Mouse (Mus musculus): ENCODE data around the gene Tmem235. TPM values are rescaled to one million over a fixed set of nuclear protein-coding genes. Genes with fewer than 3 reads are reported as not detected.
"Not testable (repeated sequence)": the region's sequence is repeated elsewhere in the genome, so short reads cannot be mapped to it uniquely, and the experiment has no call there.

Gene Tmem235
- total RNA-seq (2015; ENCODE audit: low replicate concordance): not detected in 2 replicates
- total RNA-seq (2017; ENCODE audit: low replicate concordance): not detected in 2 replicates

DNA sequence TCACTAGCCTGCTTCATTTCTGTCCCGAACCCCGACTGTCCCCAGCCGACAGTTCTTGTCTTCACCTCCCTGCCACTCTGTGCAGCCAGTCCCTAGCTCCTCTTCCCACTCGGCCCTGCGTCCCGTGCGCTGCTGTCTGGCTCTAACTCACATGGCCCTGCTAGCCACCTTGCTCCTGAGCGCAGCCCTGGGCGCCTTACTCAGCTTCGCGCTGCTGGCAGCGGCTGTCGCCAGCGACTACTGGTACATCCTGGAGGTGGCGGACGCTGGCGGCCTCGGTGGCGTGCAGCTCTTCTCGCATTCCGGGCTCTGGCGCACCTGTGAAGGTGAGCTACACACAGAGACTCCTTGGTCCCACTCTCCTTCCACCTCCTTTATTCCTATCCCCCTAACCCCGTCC is at the start of gene Tmem235:
Gene Tmem235, plus strand, starts transcription at position 152 of the 400 bp plus-strand sequence.
- no peak for ATAC-seq (replicated peaks; ENCODE audit: low FRiP score, poor library complexity, severe bottlenecking)

DNA sequence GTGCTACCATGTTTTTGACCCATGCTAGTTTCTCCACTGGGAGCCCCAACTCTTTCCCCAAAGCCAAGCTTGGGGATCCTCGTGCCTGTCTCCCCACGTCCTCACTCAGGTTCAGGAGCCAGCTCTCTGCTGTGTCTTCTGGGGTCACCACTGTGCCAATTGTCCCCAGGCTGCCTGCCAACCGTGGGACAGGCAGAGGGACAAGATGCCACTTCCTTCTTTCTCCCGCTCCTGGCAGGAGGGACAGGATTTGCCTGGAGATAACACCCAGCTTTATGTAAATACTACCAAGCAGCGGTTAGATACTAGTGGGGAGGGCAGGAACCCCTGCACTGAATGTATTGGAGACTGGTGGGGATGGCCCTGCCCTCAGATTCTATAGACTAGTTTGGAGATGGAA is 46.7 kb upstream of the Tmem235 start:
- no peak for ATAC-seq (replicated peaks; ENCODE audit: low FRiP score, poor library complexity, severe bottlenecking)

DNA sequence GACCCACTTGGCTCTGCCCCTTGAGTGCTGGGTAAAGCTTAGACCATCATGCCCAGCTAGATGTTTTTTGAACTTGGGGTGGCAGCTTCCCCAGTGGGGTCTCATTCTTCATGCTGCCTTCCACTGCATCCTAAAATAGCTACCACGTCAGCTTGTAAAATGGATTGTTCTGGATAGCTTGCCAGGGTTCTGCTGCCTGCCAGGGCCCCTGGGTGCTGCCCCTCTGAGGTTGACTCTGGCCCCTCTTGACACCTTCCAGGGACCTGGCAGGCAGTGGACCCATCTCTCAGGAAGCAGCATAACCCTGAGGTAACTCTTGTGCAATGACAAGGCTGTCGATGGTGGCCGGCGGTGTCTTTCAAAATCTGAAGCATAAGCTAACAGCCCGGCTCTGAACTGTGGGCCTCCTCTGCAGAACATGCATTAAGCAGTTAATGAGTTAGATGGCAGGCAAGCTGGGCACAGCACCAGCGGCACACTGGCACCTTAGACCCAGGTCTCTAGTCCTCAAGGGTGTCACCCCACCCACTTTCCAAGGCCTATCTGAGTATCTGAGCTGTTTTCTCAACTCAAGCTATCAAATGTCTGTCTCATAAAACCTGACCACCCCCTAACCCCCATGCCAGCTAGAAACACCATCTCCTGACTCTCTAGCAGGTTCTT is 45.7 kb upstream of the Tmem235 start:
- no peak for ATAC-seq (replicated peaks; ENCODE audit: low FRiP score, poor library complexity, severe bottlenecking)

DNA sequence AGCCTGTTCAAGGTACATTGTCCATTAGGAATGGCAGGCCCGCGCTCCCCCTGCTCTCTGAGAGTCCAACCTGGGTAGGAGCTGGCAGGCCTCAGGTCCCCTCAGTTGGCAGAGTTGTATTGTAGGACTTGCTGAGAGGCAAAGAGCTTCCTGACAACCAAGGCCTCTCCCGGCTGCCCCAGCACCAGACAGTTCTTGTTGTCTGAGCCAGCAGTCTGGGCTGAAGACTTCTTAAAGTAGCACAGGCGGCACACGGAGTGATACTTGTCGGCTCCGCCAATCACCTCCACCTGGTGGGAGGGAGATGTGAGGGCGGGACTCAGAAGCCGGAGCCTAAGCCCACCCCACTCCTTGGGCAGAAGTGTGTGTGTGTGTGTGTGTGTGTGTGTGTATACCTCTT is 44.7 kb upstream of the Tmem235 start:
- not testable (repeated sequence) for ATAC-seq (replicated peaks; ENCODE audit: low FRiP score, poor library complexity, severe bottlenecking)

DNA sequence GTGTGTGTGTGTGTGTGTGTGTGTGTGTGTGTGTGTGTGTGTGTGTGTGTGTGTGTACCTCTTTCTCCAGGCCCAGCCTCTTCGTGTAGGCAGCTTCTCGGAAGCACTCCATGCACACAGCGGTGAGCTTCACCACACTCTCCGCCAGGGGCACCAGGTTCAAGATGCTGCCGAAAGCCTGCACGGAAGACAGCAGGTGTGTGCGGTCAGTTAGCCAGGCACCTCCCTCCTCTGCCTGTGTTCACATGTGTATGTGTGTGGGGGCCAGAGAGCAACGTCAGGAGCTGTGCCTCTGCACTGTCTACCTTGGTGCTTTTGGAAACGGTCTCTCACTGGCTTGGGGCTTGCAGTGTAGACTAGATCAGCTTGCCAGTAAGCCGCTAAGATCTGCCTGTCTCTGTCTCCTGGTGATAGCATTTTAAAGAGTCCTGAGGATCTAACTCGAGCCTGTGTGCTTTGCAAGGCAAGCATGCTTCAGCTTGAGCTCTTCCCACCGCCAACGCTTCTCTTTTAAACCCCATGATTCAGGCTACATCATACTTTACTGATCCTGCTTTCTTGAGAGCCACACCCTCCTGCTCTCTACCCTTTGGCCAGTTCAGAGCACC is 44.1 kb upstream of the Tmem235 start:
- no peak for ATAC-seq (replicated peaks; ENCODE audit: low FRiP score, poor library complexity, severe bottlenecking)

DNA sequence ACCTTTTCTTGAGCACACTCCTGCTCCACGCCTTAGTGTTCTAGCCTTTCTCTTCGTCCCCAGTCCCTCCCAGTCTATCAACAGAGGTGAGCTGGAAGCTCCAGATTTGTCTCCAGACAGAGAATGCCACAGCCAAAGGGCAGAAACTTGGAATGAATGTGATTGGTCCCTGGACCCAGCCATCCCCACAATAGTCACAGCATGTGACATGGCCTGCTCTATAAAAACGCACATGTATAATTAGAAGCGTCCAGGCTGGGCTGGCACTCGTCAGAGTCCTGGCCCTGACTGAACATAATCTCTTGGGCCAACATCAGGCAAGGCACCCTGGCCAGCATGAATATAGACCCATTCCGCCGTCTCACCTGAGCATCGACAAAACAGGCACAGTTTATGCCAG is 41.5 kb upstream of the Tmem235 start:
- ATAC-seq (replicated peaks; ENCODE audit: low FRiP score, poor library complexity, severe bottlenecking): no peak

DNA sequence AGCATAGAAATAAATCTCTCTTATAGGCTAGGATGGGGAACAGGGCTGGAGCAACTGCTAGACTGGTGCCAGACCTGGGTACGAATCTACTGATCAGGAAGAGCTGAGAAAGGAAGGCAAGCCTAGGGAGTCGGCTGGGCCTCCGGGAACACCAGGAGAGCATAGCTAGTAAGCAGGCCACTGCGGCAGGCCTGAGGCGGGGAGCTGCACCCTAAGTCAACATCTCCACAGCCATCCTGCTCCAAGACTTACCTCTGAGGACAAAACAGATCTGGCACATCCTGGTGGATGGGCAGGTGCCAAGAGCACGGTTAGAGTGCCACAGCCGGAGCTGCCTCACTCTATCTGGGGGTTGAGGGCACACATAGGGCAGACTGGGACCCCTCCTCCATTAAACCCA is 40.4 kb upstream of the Tmem235 start:
- ATAC-seq (replicated peaks; ENCODE audit: low FRiP score, poor library complexity, severe bottlenecking): no peak

DNA sequence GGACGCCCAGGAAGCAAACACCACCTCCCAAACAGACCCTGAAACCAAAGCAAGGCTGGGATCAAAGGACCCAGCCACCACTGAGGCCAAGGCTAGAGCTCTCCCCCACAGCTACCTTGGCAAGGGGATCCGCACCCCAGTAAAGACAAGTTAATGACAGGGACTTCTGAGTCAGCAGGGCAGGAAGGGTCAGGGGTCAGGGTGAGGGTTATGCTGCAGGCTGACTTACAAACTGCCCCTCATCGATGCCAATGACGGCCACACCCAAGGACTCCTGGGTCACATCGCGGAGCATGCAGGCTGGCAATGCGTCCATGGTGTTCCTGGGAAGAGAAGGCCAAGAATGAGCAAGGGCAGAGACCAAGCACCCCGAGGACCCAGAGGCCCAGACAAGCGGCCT is 38.7 kb upstream of the Tmem235 start:
- ATAC-seq (replicated peaks; ENCODE audit: low FRiP score, poor library complexity, severe bottlenecking): no peak

DNA sequence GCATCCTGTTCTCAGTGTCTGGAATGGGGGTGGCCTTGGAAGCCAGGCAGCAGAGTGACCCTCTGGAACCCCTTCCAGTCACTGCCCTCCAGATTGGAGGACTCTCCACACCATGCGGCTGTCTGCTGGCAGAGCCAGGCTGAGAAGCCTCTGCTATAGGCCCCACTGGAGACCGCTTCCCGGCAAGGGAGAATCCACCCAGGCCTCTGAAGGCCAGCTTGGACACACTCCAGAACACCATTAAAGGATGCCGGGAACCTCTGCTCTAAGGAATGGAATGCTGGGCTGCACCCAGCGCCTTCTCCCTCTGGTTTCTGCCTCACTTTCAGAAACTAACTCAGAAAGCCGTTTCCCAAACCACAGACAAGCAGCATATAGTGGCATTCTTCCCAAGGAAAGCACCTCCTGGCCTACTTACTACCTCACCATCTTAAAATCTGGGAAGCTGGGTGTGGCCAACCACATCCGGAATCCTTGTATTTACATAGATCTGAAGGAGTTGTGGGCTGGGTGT is 37.8 kb upstream of the Tmem235 start:
- ATAC-seq (replicated peaks; ENCODE audit: low FRiP score, poor library complexity, severe bottlenecking): no peak

DNA sequence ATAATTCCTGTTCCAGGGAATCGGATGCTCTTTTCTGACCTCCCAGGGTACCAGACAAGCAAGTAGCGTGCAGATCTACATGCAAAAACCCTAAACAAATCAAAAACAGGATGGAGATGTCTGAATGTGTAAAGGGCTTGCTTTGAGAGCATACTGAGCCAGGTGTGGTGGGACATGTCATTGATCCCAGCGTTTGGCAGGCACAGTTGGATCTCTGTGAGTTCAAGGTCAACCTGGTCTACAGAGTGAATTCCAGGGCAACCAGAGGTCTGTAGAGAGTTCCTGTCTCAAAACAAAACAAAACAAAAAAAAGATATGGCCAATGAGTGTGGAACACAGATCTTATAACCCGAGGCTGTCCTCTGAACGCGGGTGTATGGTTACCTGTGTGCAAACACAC is 37.1 kb upstream of the Tmem235 start:
- ATAC-seq (replicated peaks; ENCODE audit: low FRiP score, poor library complexity, severe bottlenecking): no peak

DNA sequence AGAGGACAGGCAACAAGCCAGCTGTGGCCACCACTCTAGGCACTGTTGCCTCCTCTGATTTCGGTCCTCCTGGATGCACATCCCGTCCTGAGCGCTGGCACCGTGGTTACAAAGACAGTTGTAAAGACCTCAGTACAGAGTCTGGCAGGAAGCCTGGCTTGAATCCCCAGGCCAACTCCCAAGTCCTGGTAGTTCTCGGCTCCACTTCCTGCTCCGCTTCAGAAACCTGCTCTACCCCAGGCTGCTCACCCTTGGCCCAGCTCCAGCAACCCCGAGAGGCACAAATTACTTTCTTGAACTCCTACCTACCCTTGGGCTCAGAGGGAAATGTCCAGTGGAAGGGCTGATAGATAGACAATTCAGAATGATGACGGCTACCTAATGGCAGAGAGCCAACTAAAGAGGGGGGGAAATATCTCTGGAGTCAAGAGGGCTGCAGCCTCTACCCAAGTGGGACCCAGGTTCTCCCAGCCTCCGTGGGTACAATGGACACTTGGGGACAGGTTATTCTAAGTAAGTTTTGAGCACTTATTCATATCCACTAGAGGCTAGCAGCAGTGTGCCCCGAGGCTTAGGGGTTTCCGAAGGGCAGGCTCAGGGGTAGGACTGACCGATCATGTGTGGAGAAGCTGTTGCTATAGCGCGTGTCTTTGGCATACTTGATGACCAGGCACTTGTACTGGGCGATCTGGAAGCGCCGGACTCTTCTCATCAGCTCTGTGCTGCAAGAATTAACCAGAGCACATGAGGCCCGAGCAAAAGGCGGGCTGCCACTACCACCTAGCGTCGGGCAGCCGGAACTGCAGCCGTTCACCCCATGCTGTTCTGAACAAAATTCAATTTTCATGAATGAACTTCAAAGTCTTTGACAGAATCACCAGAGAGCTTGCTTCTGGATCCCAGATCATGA is 36.2 kb upstream of the Tmem235 start:
- ATAC-seq (replicated peaks; ENCODE audit: low FRiP score, poor library complexity, severe bottlenecking): peak; percentile 41

DNA sequence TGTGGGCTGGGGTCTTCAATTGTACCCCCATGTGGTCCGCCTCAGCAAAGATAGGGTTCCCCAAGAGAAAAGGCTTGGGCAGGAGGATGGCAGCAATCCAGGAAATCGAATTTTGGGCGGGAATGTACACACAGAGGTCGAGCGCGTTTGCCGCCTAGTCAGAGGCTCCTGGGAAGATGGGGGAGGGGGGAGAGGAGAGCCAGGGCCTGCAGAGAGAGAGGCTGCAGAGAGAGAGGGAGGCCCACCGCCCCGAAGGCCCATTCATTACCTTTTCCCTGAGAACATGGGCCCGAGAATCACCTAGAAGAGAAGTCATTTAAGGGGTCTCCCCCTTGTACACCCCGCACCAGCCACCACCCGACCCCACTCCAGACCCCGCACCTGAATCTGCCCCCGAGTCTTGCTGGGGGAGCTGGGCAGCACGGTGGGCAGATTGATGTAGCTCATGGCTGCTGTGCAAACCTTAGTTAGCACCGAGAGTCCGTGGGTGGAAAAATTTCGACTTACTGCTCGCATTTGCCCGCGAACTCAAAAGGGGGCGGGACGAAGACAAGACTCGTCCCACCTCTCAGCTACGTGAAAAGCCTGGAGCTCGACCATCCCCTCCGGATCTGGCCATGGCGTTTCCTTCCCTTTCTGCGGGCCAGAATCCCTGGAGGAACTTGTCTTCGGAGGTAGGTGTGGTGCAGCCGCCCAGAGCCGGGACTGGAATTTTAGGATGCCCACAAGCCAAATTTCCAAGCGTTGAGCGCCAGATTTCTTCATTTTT is 35.0 kb upstream of the Tmem235 start, which contains the start of the genes Afmid and Tk1:
Gene Afmid, plus strand, starts transcription at position 592 of the 769 bp plus-strand sequence.
Gene Tk1, minus strand, starts transcription at position 760 of the 769 bp plus-strand sequence.
- ATAC-seq (replicated peaks; ENCODE audit: low FRiP score, poor library complexity, severe bottlenecking): peak; percentile 41

DNA sequence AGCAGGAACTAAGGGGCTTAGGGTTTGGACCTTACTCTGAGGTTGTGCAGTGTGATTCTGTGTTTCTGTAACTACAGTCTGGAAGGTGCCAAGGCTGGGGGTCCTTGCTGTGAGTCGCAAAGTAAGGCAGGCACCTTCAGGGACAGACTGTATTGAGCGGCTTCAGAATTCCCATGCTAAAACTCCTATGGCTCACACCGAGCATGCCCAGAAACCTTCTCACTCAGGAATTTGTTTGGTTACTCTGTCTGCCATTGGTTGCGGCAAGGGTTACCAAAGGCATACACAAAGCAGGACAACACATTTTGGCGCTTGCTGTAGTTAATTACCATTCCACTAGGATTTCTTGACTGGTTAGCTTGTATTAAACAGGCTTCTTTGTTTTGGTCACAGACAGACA is 34.4 kb upstream of the Tmem235 start:
- ATAC-seq (replicated peaks; ENCODE audit: low FRiP score, poor library complexity, severe bottlenecking): no peak

DNA sequence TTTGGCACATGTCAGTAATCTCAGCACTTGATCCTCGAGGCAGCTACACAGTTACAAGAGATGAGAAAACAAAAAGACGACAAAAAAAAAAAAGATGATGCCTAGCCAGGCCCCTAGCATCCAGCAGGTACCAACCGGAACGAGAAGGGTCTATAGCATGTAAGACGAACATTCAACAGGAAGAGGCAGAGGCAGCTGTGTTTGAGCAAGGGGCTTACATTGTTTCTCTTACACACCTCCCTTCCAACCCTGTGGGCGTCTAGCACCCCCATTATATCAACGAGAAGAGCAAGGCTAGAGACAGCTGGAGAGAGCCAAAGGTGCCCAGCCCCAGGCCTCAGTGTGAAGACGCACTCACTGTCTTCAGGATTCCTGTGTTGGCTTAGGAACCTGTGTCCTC is 33.6 kb upstream of the Tmem235 start:
- no peak for ATAC-seq (replicated peaks; ENCODE audit: low FRiP score, poor library complexity, severe bottlenecking)

DNA sequence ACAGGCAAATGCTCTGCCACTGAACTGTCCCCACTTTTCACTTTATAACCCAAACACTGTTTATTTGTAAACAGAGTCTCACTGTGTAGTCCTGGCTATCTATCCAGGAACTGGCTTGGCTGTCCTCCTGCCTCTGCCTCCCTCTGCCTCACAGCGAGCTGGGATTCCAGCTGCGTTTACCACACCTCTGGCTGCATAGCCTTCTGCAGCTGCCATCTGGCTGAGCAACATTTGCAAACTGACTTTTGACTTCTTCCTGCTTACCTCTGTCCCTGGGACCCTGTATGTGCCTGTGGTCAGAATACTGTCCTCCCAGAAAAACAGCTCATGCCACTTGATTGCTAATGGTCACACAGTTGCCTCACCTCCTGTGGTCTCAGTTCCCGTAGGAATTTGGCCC is 33.2 kb upstream of the Tmem235 start:
- ATAC-seq (replicated peaks; ENCODE audit: low FRiP score, poor library complexity, severe bottlenecking): no peak

DNA sequence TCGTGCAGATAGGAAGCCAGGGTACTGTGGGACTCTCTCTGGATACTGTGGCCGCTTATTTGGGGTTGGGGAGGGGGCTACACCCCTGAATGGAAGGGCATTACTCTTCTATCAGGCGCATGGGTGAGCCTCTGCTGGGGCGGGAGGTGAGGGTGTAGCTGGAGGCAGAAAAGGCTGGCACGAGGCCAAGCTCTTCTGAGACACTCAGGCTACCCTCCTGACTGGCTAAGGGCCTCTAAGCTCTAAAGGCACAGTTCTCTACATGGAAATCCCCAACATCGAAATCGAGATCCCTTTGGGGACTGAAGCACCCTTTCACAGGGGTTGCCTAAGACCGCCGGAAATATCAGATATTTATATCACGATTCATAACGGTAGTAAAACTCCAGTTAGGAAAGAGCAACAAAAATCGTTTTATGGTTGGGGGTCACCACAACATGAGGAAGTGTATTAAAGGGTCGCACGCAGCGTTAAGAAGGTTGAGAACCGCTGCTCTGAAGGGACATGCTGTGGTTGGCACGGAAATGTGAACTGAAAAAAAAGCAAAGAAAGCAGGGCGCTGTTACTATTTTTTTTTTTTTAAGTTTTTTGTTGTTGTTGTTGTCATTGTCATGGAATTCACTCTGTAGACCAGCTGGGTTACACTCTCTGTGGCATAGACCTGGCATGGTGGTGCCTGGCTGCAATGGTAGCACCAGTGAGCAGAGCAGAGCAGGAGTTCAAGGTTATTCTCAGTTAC is 32.2 kb upstream of the Tmem235 start:
- 0 out of 2 replicates have a peak, but pooled peaks have one; percentile 12 for ATAC-seq (replicated peaks; ENCODE audit: low FRiP score, poor library complexity, severe bottlenecking)

DNA sequence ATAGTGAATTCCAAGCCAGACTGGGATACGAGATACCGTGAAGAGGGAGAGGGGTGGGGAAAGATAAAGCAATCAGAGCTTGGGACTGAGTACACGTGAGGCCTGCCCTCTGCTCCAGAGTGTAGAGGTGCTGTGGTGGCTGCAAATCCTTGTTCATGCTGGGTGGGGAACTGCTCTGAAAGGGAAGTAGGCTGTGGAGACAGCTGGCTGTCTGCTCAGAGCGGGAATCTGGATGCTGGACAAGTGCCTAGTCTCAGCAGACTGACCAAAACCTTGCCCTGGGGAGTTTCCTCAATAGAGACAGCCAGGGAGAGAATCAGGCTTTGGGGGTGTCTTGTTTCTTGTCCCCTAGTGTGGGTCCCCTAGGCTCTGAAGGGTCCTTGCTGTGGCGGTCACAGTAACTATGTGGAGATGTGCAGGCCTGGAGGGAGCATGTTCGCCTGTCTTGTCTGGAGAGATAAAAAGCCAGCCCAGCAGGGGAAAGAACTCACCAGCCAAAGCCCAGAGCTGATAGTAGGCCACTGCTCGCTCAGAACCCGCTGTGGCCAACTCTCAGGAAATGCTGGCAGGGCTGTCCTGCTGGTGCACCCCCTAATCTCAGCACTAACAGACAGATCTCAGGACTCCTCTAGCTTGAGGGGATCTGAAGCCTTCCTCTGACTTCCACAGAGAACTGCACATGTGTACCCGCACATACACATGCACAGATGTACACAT is 31.5 kb upstream of the Tmem235 start:
- ATAC-seq (replicated peaks; ENCODE audit: low FRiP score, poor library complexity, severe bottlenecking): peak; percentile 16

DNA sequence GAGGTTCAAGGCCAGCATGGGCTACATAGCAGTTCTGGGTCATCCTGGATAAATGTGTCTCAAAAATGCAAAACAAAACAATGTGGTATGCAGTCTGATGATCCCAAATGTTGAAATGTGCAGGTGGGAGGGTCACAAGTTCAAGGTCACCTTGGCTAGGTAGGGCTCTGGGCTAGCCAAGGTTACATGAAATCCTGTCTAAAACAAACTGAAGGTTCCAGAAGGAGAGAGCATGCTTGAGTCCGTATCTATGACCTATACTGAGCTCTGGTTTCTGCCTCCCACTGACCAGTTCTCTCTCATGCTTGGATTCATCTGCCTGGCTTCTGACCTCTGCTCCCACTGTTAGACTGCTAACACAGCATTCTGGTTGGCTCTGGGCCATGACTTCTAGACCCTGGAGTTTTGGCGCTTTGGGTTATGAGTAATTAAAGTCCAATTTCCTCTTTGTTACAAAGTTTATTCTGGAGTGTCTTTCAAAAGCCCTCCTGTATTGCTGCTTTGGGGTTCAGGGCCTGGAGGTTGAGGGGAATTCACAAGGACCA is 30.8 kb upstream of the Tmem235 start:
- no peak for ATAC-seq (replicated peaks; ENCODE audit: low FRiP score, poor library complexity, severe bottlenecking)

Data from erythroblast, adult 5-6 weeks (primary cell).